Mouse (Mus musculus): ENCODE results near the gene Ppp1r18. TPM values are rescaled to one million over a fixed set of nuclear protein-coding genes. Genes with fewer than 3 reads are reported as not detected.

Gene Ppp1r18
- 20.9 and 22.7 TPM in 2 replicates for polyA plus RNA-seq (2015; fragmentation: Nextera tagmentation; extraction: Ambion mirVana)

DNA sequence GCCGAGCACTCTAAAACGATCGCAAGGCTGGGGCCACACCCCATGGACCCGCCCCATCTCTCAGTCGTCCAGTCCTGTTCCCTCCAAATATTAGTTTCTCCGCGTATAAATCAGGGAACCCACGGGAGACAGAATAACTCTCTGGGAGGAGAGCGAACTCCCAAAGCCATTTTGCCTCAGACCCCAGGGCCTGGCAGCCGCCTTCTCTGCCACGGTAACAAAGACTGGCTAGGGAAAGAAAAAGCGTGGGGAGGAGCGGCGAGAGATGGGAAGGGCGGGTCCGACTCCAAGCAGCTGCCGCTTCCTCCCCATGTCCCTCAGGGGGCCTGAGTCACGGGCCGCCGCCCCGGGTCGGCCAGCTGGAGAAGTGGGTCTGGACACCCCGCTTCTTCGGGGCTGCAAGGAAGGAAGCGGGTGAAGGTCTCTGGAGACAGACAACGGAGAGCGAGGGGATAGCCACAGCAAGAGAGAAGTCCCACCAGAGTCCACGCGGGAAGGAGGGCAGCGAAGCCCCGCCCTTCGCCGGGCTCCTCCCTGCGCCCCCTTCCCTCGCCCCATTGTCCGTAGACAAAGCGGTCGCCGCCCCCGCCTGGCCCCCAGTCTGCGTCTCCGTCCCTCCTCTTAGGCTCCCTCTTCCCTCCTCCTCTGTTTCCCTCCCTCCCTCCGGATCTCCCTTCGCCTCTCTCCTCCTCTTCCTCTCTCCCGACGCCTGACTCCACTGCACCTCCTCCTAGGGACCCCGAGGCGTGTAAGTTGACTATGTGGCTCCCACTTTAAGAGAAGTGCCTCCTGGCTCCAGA, at the start of gene Ppp1r18:
Ppp1r18 (plus strand) TSS at position 113 of the 800 bp plus-strand sequence.
- peaks cover 8% of the 10 kb centered on the region for H3K36me3 ChIP-seq (ENCODE audit: poor library complexity, severe bottlenecking)
- H3K9ac ChIP-seq, result peak within 1 kb of the TSS; percentile 91
- peak; percentile 61 for ATAC-seq
- peak within 1 kb of the TSS; percentile 99 for H3K27ac ChIP-seq
- under 1% methylated on average over 47 of the region's 48 CpGs for WGBS
- peak within 1 kb of the TSS; percentile 100 for H3K4me2 ChIP-seq
- H3K27me3 ChIP-seq, result no peaks in the 10 kb centered on the region
- peak within 1 kb of the TSS; percentile 77 for H3K4me3 ChIP-seq
- H3K9me3 ChIP-seq (replicated peaks), result no peaks in the 10 kb centered on the region
- H3K4me1 ChIP-seq, result peaks cover 66% of the 10 kb centered on the region

DNA sequence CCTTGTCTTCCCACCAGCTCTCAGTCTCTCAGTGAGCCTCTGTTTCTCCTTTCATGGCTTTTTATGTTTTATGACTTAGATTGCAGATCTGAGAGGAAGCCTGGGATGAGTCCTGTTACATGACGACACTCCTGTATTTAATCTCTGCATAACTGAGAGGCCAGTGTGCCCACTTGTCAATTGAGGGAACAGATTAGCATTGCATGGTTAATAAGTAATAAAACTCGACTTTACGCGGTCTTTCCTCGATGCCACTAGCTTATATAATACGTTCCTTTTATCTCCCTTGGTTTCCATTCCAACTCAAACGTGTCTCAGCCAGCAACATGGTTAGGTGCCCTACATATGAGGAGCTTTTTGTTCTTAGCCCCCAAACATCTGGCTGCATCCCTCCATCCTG, 49.6 kb upstream of the Ppp1r18 start:
- H3K9ac ChIP-seq, result no peak overlapping the region
- no peak overlapping the region for H3K4me2 ChIP-seq
- peaks cover 9% of the 10 kb centered on the region; the same call in 1 of the 2 replicates for H3K27me3 ChIP-seq
- no peak for ATAC-seq
- H3K4me1 ChIP-seq, result peaks cover 13% of the 10 kb centered on the region
- H3K9me3 ChIP-seq (replicated peaks), result no peaks in the 10 kb centered on the region
- H3K27ac ChIP-seq, result no peak overlapping the region
- no peaks in the 10 kb centered on the region for H3K36me3 ChIP-seq (ENCODE audit: poor library complexity, severe bottlenecking)
- H3K4me3 ChIP-seq, result no peak overlapping the region
- WGBS, result 77% methylated on average over 7 of the region's 7 CpGs

DNA sequence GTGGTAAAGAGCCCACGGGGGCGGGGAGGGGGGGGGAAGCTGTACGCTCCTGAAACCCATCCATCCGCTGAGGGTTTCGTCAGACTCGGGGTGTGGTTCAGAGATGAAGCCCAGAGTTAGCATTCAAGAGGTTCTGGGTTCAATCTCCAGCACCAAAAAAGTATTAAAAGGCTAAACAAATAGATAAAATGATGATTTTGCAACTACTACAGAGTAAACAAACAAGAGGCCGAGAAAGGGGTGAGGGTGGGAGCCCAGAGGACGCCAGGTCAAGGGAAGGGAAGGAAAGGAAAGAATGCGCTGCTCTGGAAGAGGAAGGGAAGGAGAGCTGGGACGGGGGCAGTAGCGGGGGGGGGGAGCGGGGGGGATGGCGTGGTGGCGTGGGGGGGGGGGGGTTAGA, 48.7 kb upstream of the Ppp1r18 start:
- Histone ChIP-seq H3K27me3 (peaks cover 11% of the 10 kb centered on the region; the same call in 1 of the 2 replicates), H3K9ac (no peak overlapping the region), H3K27ac (no peak overlapping the region), H3K36me3 (ENCODE audit: poor library complexity, severe bottlenecking) (no peaks in the 10 kb centered on the region), H3K9me3 (replicated peaks) (no peaks in the 10 kb centered on the region), H3K4me1 (peaks cover 22% of the 10 kb centered on the region), H3K4me2 (no peak overlapping the region), H3K4me3 (no peak overlapping the region)
- WGBS, result 45% methylated on average over 8 of the region's 14 CpGs
- ATAC-seq, result no peak

DNA sequence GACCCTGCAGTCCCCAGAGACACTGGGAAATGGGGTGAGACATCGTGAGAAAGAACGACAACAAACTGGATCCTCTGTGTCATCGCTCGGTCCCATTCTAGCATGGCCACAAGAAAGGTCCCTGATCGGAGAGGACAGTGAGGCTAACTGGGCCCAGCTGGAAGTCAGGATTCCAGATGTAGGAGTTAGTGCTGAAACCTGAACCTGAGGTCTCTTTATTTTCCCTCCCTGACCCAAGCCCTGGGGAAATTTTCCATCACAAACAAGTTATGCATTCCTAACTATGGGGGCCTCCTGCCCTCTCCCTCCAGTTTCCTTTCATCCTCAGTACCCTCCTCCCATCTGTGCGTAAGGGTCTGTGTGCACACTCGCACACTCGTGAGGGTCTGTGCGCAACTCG, 48.2 kb upstream of the Ppp1r18 start:
- Histone ChIP-seq H3K36me3 (ENCODE audit: poor library complexity, severe bottlenecking) (no peaks in the 10 kb centered on the region), H3K9ac (no peak overlapping the region), H3K4me1 (peaks cover 27% of the 10 kb centered on the region), H3K4me3 (no peak overlapping the region), H3K9me3 (replicated peaks) (no peaks in the 10 kb centered on the region), H3K27me3 (peaks cover 11% of the 10 kb centered on the region; the same call in 1 of the 2 replicates), H3K4me2 (no peak overlapping the region), H3K27ac (no peak overlapping the region)
- WGBS, result 64% methylated on average over 10 of the region's 10 CpGs
- ATAC-seq, result no peak

DNA sequence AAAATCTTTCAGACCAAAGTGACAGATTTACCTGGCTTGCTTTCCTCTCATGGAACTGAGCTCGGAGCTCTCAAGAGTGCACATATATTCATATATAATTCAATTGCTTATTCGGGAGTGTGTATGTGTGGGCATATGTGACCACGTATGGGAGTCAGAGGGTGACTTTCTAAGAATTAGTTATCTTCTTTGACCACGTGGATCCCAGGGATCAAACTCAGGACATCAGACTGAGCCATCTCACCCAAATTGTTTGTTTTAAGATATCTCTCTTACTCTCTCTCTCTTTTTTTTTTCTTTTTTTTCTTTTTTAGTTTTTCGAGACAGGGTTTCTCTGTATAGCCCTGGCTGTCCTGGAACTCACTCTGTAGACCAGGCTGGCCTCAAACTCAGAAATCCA, 45.3 kb upstream of the Ppp1r18 start:
- Histone ChIP-seq H3K4me2 (no peak overlapping the region), H3K36me3 (ENCODE audit: poor library complexity, severe bottlenecking) (peaks cover under 1% of the 10 kb centered on the region; the same call in 1 of the 2 replicates), H3K4me3 (no peak overlapping the region), H3K4me1 (peaks cover 35% of the 10 kb centered on the region), H3K27ac (no peak overlapping the region), H3K9ac (no peak overlapping the region), H3K27me3 (peaks cover 11% of the 10 kb centered on the region; the same call in 1 of the 2 replicates), H3K9me3 (replicated peaks) (no peaks in the 10 kb centered on the region)
- no peak for ATAC-seq
- 79% methylated on average over 5 of the region's 5 CpGs for WGBS

DNA sequence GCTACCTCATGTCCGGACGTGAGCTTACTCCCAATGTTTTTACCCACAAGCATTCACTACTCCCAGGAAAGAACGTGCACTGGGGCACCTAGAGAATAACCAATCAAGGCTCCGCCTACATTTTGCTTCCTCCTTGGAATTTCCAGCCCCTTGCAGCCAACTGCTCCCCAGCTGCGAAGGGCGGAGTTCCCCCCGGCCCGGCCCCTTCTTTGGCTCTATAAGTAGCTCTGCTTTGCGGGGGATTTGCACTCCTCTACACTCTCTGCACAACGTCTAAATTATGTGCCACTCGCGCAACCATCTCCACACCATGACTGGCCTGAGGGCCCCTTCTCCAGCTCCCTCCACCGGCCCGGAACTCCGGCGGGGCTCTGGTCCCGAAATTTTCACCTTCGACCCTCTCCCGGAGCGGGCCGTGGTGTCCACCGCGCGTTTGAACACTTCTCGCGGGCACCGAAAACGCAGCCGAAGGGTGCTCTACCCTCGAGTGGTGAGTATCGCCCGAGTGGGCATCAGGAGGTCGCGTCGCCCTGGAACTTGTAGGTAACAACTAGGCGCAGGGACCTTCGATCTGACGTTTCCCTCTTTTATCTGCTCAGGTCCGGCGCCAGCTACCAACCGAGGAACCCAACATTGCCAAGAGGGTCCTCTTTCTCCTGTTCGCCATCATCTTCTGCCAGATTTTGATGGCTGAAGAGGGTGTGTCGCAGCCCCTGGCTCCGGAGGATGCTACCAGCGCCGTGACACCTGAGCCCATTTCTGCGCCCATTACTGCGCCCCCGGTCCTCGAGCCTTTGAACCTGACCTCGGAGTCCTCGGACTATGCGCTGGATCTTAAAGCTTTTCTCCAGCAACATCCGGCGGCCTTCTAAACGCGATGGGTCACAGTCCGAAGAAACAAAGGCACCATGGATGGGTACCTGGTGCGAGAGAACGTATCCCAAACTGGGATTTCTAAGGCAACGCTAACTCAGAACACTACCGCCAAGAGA, 43.7 kb upstream of the Ppp1r18 start, which contains the start of gene Ier3:
Ier3 (plus strand) TSS at position 246 of the 992 bp plus-strand sequence.
- H3K9ac ChIP-seq, result peak within 1 kb of the TSS; percentile 75
- peaks cover 35% of the 10 kb centered on the region for H3K4me1 ChIP-seq
- WGBS, result under 1% methylated on average over 62 of the region's 62 CpGs
- peaks cover 11% of the 10 kb centered on the region; the same call in 1 of the 2 replicates for H3K27me3 ChIP-seq
- H3K4me2 ChIP-seq, result peak within 1 kb of the TSS; percentile 96
- peak; percentile 31 for ATAC-seq
- no peak within 1 kb of the TSS for H3K27ac ChIP-seq
- H3K4me3 ChIP-seq, result peak within 1 kb of the TSS; percentile 64
- no peaks in the 10 kb centered on the region for H3K9me3 ChIP-seq (replicated peaks)
- H3K36me3 ChIP-seq (ENCODE audit: poor library complexity, severe bottlenecking), result peaks cover 17% of the 10 kb centered on the region

DNA sequence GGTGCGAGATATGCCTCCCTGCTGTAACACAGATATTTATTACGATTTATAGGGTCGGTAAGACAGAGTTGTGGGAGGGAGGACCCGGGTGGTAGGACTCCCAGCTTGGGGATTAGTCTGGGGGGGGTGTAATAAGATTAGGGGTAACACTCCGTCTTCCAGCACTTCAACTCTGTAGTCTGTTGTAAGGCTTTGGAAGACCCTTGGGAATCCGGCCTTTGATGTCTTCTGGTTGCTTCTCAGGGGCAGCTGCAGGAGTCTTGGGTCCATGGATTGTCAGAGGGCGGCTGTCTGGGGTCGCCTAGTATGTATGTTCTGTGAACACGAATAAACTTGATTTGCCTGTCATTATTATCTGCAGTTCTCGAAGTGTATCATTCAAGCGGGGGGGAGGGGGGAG, 42.8 kb upstream of the Ppp1r18 start:
- WGBS, result 3% methylated on average over 11 of the region's 11 CpGs
- Histone ChIP-seq H3K27me3 (peaks cover 11% of the 10 kb centered on the region; the same call in 1 of the 2 replicates), H3K9me3 (replicated peaks) (no peaks in the 10 kb centered on the region), H3K4me1 (peaks cover 35% of the 10 kb centered on the region), H3K4me3 (peak overlapping the region; percentile 64), H3K36me3 (ENCODE audit: poor library complexity, severe bottlenecking) (peaks cover 25% of the 10 kb centered on the region), H3K9ac (peak overlapping the region; percentile 75), H3K4me2 (peak overlapping the region; percentile 96), H3K27ac (peak overlapping the region; percentile 59)
- ATAC-seq, result 0 out of 2 replicates have a peak, but pooled peaks have one; percentile 3

DNA sequence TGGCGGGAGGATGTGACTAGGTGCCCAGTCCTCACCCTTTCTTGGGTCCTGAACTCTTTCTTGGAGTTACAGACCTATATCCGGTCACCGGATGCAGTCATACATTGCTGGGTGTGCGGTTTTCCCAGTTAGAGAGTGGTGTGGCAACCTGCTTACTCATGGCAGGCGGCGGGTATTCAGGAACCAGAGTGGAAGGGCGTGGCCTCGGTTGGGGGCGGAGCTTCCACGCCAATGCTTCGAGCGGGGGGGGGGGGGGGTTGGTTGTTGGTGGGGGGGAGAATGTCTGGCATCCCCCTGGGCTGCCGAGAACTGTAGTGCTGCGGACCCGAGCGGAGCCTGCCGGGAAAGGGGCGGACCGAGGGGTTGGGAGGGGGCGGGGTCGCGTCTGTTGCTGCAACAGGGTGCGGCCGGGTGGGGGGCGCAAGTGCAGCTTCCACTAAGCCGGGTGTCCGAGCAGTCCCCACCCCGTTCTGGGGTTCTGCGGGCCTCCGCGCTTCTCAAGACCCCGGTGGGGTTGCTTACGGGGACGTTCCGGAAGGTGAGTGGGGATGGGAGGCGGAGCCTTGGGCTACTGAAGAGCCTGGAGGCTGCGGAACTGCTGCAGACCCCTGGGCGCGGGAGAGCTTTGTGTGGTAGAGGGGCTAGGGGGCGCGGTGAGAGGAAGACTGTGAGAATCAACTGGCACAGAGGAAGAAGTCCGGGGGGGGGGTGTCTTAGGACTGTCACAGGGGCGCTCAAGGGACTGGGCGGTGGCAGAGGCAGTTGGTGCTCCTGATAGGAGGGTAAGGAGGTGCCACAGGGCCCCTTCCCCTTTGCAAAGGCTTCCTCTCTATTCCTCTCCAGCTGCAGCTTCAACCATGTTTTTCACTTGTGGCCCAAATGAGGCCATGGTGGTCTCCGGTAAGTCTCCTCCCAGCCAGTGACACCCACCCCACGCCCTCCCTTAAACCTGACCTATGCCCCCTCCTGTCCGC, 42.1 kb upstream of the Ppp1r18 start, which contains the start of gene Flot1:
Flot1 (plus strand) TSS at position 267 of the 974 bp plus-strand sequence.
- peak; percentile 89 for ATAC-seq
- H3K9me3 ChIP-seq (replicated peaks), result no peaks in the 10 kb centered on the region
- H3K36me3 ChIP-seq (ENCODE audit: poor library complexity, severe bottlenecking), result peaks cover 32% of the 10 kb centered on the region
- peaks cover 11% of the 10 kb centered on the region; the same call in 1 of the 2 replicates for H3K27me3 ChIP-seq
- H3K4me2 ChIP-seq, result peak within 1 kb of the TSS; percentile 96
- H3K4me3 ChIP-seq, result peak within 1 kb of the TSS; percentile 64
- under 1% methylated on average over 45 of the region's 47 CpGs for WGBS
- peak within 1 kb of the TSS; percentile 75 for H3K9ac ChIP-seq
- peak within 1 kb of the TSS; percentile 87 for H3K27ac ChIP-seq
- peaks cover 35% of the 10 kb centered on the region for H3K4me1 ChIP-seq

DNA sequence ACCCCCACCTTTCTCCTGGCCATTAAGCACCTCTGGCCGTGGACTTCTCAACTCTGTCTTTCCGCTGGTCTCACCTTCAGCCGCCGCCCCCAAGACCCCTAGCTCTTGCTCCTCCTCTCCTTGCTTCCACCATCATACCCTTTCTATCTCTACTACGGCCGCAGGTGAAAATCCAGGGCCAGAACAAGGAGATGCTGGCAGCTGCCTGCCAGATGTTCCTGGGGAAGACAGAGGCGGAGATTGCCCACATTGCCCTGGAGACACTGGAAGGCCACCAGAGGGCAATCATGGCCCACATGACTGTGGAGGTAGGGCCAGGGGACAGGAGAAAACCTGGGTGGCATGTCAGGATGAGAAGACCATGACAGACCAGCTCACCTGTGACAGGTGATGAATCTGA, 41.0 kb upstream of the Ppp1r18 start:
- ATAC-seq, result no peak
- WGBS, result 70% methylated on average over 7 of the region's 7 CpGs
- peaks cover 11% of the 10 kb centered on the region; the same call in 1 of the 2 replicates for H3K27me3 ChIP-seq
- peak overlapping the region; percentile 64 for H3K4me3 ChIP-seq
- H3K4me2 ChIP-seq, result peak overlapping the region; percentile 96
- H3K9ac ChIP-seq, result peak overlapping the region; percentile 75; the same call in 1 of the 2 replicates
- peaks cover 33% of the 10 kb centered on the region for H3K36me3 ChIP-seq (ENCODE audit: poor library complexity, severe bottlenecking)
- no peak overlapping the region for H3K27ac ChIP-seq
- no peaks in the 10 kb centered on the region for H3K9me3 ChIP-seq (replicated peaks)
- H3K4me1 ChIP-seq, result peaks cover 35% of the 10 kb centered on the region

DNA sequence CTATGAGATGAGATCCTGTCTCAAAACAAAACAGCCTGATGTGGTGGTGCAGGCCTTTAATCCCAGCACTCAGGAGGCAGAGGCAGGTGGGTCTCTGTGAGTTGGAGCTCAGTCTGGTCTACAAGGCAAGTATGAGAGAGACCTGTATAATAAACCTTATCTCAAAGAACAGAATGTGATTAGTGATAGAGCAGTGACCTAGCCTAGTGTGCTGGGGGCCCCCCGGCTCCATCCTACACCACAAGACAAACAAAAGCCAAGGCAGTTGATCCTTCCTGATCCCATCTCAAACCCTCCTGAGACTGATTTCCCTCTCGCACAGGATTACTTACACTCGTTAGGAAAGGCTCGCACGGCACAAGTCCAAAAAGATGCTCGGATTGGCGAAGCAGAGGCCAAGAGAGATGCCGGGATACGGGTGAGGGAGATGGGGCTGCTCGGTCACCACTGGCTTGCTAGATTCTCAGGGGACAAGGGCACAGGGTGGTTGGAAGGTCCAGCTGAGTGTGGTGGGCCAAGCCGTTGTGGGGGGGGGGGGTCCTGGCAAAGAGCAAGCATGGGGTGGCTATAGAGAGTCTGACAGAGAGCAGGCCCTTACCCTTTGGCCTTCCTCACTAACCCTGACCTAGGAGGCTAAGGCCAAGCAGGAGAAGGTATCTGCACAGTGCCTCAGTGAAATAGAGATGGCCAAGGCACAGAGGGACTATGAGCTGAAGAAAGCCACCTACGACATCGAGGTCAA, 40.1 kb upstream of the Ppp1r18 start:
- Histone ChIP-seq H3K36me3 (ENCODE audit: poor library complexity, severe bottlenecking) (peaks cover 33% of the 10 kb centered on the region), H3K27me3 (peaks cover 7% of the 10 kb centered on the region; the same call in 1 of the 2 replicates), H3K9ac (no peak overlapping the region), H3K4me3 (no peak overlapping the region), H3K27ac (no peak overlapping the region), H3K9me3 (replicated peaks) (no peaks in the 10 kb centered on the region), H3K4me2 (no peak overlapping the region), H3K4me1 (peaks cover 44% of the 10 kb centered on the region)
- ATAC-seq, result no peak
- WGBS, result 91% methylated on average over 13 of the region's 13 CpGs
